Mouse (Mus musculus): ENCODE results near the gene Zfp217. TPM values are rescaled to one million over a fixed set of nuclear protein-coding genes. Genes with fewer than 3 reads are reported as not detected.
"Not testable (repeated sequence)": the region's sequence is repeated elsewhere in the genome, so short reads cannot be mapped to it uniquely, and the experiment has no call there.

Zfp217 gene
- polyA plus RNA-seq, 1 experiment from 2014 or later: 3.6 TPM

- H3K4me2 ChIP-seq (ENCODE audit: low read depth, low read length): peak overlapping the region; percentile 66
- no peaks in the 10 kb centered on the region for H3K9me3 ChIP-seq (ENCODE audit: control insufficient read depth, low read length)
- no peaks in the 10 kb centered on the region for H3K36me3 ChIP-seq (ENCODE audit: control insufficient read depth, insufficient read depth, low read length)
- H3K9ac ChIP-seq (ENCODE audit: low read depth, low read length): peak overlapping the region; percentile 61
- 2% methylated on average over 30 of the region's 33 CpGs for WGBS
- no peaks in the 10 kb centered on the region for H3K27me3 ChIP-seq (replicated peaks; ENCODE audit: control insufficient read depth, insufficient read depth, low read length)
- H3K4me3 ChIP-seq (ENCODE audit: low read depth, low read length): peak overlapping the region; percentile 45
- ATAC-seq (ENCODE audit: low read depth) (peak; percentile 93), DNase-seq (ENCODE audit: low spot score) (peak; percentile 95)
- 0 out of 2 replicates have a peak, but pooled peaks cover 6% of the 10 kb centered on the region for H3K4me1 ChIP-seq (ENCODE audit: control insufficient read depth, insufficient read depth, low read length)
- peak overlapping the region; percentile 81 for H3K27ac ChIP-seq (replicated peaks; ENCODE audit: low read depth, low read length)
Measured at GRCm38 (mm10) chr2:170184175-170184983, 36.5 kb upstream of the Zfp217 start.

- no peak for ATAC-seq (ENCODE audit: low read depth)
Measured at GRCm38 (mm10) chr2:170183851-170184174, 35.9 kb upstream of the Zfp217 start.

GRCm38 (mm10) chr2:170181862-170182261, 34.0 kb upstream of the Zfp217 start:
- Histone ChIP-seq H3K27ac (replicated peaks; ENCODE audit: low read depth, low read length) (no peak overlapping the region), H3K4me2 (ENCODE audit: low read depth, low read length) (no peak overlapping the region), H3K36me3 (ENCODE audit: control insufficient read depth, insufficient read depth, low read length) (no peaks in the 10 kb centered on the region), H3K4me1 (ENCODE audit: control insufficient read depth, insufficient read depth, low read length) (peaks cover 16% of the 10 kb centered on the region; the same call in 1 of the 2 replicates), H3K27me3 (replicated peaks; ENCODE audit: control insufficient read depth, insufficient read depth, low read length) (no peaks in the 10 kb centered on the region), H3K9ac (ENCODE audit: low read depth, low read length) (no peak overlapping the region), H3K4me3 (ENCODE audit: low read depth, low read length) (no peak overlapping the region), H3K9me3 (ENCODE audit: control insufficient read depth, low read length) (no peaks in the 10 kb centered on the region)
- ATAC-seq (ENCODE audit: low read depth): no peak
- 80% methylated on average over 6 of the region's 6 CpGs for WGBS
- no peak for DNase-seq (ENCODE audit: low spot score)

More at GRCm38 (mm10) chr2:170183851-170184174, 35.9 kb upstream of the Zfp217 start:
- peak overlapping the region; percentile 45 for H3K4me3 ChIP-seq (ENCODE audit: low read depth, low read length)
- no peaks in the 10 kb centered on the region for H3K36me3 ChIP-seq (ENCODE audit: control insufficient read depth, insufficient read depth, low read length)
- no peaks in the 10 kb centered on the region for H3K9me3 ChIP-seq (ENCODE audit: control insufficient read depth, low read length)
- no peak overlapping the region for H3K9ac ChIP-seq (ENCODE audit: low read depth, low read length)
- WGBS: 54% methylated on average over 4 of the region's 4 CpGs
- no peaks in the 10 kb centered on the region for H3K27me3 ChIP-seq (replicated peaks; ENCODE audit: control insufficient read depth, insufficient read depth, low read length)
- peak overlapping the region; percentile 66 for H3K4me2 ChIP-seq (ENCODE audit: low read depth, low read length)
- DNase-seq (ENCODE audit: low spot score): no peak
- 0 out of 2 replicates have a peak, but pooled peaks cover 6% of the 10 kb centered on the region for H3K4me1 ChIP-seq (ENCODE audit: control insufficient read depth, insufficient read depth, low read length)
- H3K27ac ChIP-seq (replicated peaks; ENCODE audit: low read depth, low read length): peak overlapping the region; percentile 81

DNA sequence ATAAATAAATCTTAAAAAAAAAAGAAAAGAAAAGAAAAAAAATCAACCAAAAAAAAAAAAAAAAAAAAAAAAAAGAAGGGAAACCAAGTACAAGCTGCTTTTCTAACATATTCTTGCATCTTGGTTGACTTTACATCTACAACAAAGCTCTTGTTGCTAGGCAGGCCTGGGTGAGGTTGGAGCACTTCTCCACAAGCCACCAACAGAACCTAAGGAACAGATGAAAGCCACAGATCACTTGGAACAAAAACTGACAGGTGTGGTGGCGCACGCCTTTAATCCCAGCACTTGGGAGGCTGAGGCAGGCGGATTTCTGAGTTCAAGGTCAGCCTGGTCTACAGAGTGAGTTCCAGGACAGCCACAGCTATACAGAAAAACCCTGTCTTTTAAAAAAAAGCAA, 32.9 kb upstream of the Zfp217 start:
- not testable (repeated sequence) for H3K4me3 ChIP-seq (ENCODE audit: low read depth, low read length); H3K27me3 ChIP-seq (replicated peaks; ENCODE audit: control insufficient read depth, insufficient read depth, low read length); ATAC-seq (ENCODE audit: low read depth); H3K27ac ChIP-seq (replicated peaks; ENCODE audit: low read depth, low read length); H3K36me3 ChIP-seq (ENCODE audit: control insufficient read depth, insufficient read depth, low read length); H3K4me2 ChIP-seq (ENCODE audit: low read depth, low read length); H3K9ac ChIP-seq (ENCODE audit: low read depth, low read length); H3K9me3 ChIP-seq (ENCODE audit: control insufficient read depth, low read length); DNase-seq (ENCODE audit: low spot score)
- 93% methylated on average over 3 of the region's 3 CpGs for WGBS
- peaks cover 23% of the 10 kb centered on the region for H3K4me1 ChIP-seq (ENCODE audit: control insufficient read depth, insufficient read depth, low read length)

GRCm38 (mm10) chr2:170179317-170179716, 31.4 kb upstream of the Zfp217 start:
- H3K36me3 ChIP-seq (ENCODE audit: control insufficient read depth, insufficient read depth, low read length): no peaks in the 10 kb centered on the region
- DNase-seq (ENCODE audit: low spot score) (no peak), ATAC-seq (ENCODE audit: low read depth) (no peak)
- H3K27ac ChIP-seq (replicated peaks; ENCODE audit: low read depth, low read length): no peak overlapping the region
- 88% methylated on average over 5 of the region's 5 CpGs for WGBS
- no peak overlapping the region for H3K4me3 ChIP-seq (ENCODE audit: low read depth, low read length)
- H3K4me1 ChIP-seq (ENCODE audit: control insufficient read depth, insufficient read depth, low read length): peaks cover 27% of the 10 kb centered on the region
- H3K9me3 ChIP-seq (ENCODE audit: control insufficient read depth, low read length): no peaks in the 10 kb centered on the region
- no peak overlapping the region for H3K9ac ChIP-seq (ENCODE audit: low read depth, low read length)
- no peaks in the 10 kb centered on the region for H3K27me3 ChIP-seq (replicated peaks; ENCODE audit: control insufficient read depth, insufficient read depth, low read length)
- H3K4me2 ChIP-seq (ENCODE audit: low read depth, low read length): no peak overlapping the region

- WGBS: 20% methylated on average over 8 of the region's 8 CpGs
- Histone ChIP-seq H3K27me3 (replicated peaks; ENCODE audit: control insufficient read depth, insufficient read depth, low read length) (no peaks in the 10 kb centered on the region), H3K27ac (replicated peaks; ENCODE audit: low read depth, low read length) (no peak overlapping the region), H3K4me2 (ENCODE audit: low read depth, low read length) (peak overlapping the region; percentile 36), H3K9me3 (ENCODE audit: control insufficient read depth, low read length) (no peaks in the 10 kb centered on the region), H3K4me3 (ENCODE audit: low read depth, low read length) (no peak overlapping the region), H3K9ac (ENCODE audit: low read depth, low read length) (0 out of 2 replicates have a peak overlapping the region, but pooled peaks have one; percentile 25), H3K4me1 (ENCODE audit: control insufficient read depth, insufficient read depth, low read length) (peaks cover 28% of the 10 kb centered on the region), H3K36me3 (ENCODE audit: control insufficient read depth, insufficient read depth, low read length) (no peaks in the 10 kb centered on the region)
- ATAC-seq (ENCODE audit: low read depth) (no peak), DNase-seq (ENCODE audit: low spot score) (no peak)
Measured at GRCm38 (mm10) chr2:170177323-170177722, 29.4 kb upstream of the Zfp217 start.

DNA sequence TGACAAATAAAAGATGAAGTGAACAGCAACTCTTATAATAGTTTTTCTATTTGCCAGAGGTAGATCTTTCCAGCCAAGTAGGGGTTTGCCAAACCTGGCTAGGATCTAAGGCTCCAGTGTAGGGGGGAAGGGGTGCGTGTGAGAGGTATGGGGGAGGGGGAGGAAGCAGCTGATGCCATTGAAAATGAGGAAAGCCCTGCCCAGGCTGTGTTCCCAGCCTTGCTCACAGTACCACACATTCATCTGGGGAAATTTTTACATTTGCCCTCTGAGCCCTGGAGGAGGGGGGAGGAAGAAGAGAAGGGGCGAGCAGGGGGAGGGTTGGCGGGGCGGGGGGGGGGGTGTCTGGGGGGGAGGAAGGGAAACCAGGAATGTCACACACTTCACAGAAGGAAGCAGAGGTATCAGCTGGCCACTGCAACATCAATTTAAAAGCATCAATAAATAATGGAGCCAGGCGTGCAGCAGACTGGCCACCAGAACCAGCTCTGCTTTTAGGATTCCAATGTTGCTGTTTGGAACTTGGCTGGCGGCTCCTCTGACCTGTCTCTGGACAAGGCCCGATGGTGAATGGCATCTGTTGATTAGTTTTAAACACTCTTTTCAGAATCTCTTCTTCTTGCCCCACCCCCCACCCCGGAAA, 28.5 kb upstream of the Zfp217 start:
- Histone ChIP-seq H3K4me3 (ENCODE audit: low read depth, low read length) (no peak overlapping the region), H3K4me2 (ENCODE audit: low read depth, low read length) (no peak overlapping the region), H3K9me3 (ENCODE audit: control insufficient read depth, low read length) (no peaks in the 10 kb centered on the region), H3K36me3 (ENCODE audit: control insufficient read depth, insufficient read depth, low read length) (no peaks in the 10 kb centered on the region), H3K4me1 (ENCODE audit: control insufficient read depth, insufficient read depth, low read length) (peaks cover 28% of the 10 kb centered on the region), H3K27ac (replicated peaks; ENCODE audit: low read depth, low read length) (no peak overlapping the region), H3K9ac (ENCODE audit: low read depth, low read length) (no peak overlapping the region), H3K27me3 (replicated peaks; ENCODE audit: control insufficient read depth, insufficient read depth, low read length) (no peaks in the 10 kb centered on the region)
- DNase-seq (ENCODE audit: low spot score): peak; percentile 41
- whole genome bisulfite sequencing: 25% methylated on average over 8 of the region's 8 CpGs
- ATAC-seq (ENCODE audit: low read depth): no peak

DNA sequence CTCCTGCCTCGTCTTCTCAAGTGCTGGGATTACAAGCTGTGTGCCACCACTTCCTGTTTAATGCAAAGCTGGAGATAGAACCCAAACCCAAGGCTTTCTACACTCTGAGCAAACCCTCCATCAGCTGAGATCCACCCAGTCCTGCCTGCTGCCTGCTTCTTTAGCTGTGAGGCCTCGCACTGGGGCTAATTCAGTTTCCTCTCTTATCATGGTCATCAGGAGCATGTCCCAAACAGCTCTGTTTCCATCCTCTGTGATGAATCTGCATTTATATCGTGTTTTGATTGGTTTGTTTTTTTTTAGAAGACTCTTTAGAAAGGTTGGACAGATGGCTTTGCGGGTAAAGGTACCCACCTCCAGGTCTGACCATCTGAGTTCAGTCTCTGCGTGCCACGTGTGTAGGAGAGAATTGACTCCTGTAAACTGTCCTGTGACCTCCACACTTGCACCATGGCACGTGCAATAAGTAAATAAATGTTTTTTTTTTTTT, 27.8 kb upstream of the Zfp217 start:
- Histone ChIP-seq H3K4me3 (ENCODE audit: low read depth, low read length) (no peak overlapping the region), H3K27me3 (replicated peaks; ENCODE audit: control insufficient read depth, insufficient read depth, low read length) (no peaks in the 10 kb centered on the region), H3K27ac (replicated peaks; ENCODE audit: low read depth, low read length) (0 out of 2 replicates have a peak overlapping the region, but pooled peaks have one; percentile 19), H3K9ac (ENCODE audit: low read depth, low read length) (no peak overlapping the region), H3K4me1 (ENCODE audit: control insufficient read depth, insufficient read depth, low read length) (peaks cover 28% of the 10 kb centered on the region), H3K36me3 (ENCODE audit: control insufficient read depth, insufficient read depth, low read length) (no peaks in the 10 kb centered on the region), H3K4me2 (ENCODE audit: low read depth, low read length) (no peak overlapping the region), H3K9me3 (ENCODE audit: control insufficient read depth, low read length) (no peaks in the 10 kb centered on the region)
- WGBS: 59% methylated on average over 7 of the region's 7 CpGs
- no peak for ATAC-seq (ENCODE audit: low read depth)
- DNase-seq (ENCODE audit: low spot score): no peak

Data from embryonic facial prominence, embryonic 14.5 days (tissue).